Mouse (Mus musculus) thymus, postnatal 14 days (tissue): ENCODE measurements around the gene Sptssa.

Source experiments
- DNase-seq: peaks from one replicate; pipeline ENCODE4 v3.0.0; 2021

Sptssa gene

GRCm38 (mm10) chr12:54654741-54655140, 1.6 kb downstream of the Sptssa start:
- DNase-seq, result no peak

DNA sequence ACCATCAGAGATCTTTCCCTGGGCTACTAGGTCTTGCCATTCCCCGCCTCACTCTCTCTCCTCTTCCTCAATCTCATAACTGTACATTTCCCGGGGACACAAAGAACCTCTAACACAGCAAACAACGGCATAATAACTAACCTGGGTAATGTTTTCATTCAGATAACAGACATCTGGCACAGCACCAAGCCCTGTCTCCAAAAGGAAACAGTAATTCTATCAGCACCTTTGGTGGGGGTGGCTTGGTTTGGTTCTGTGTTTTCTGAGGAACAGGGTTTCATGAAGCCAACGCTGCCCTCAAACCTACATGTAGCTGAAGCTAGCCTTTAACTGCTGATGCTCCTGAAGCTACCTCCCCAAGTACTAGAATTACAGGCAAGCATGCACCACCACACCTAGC, 2.2 kb downstream of the Sptssa start:
- no peak for DNase-seq

GRCm38 (mm10) chr12:54652346-54652745, 4.0 kb downstream of the Sptssa start:
- DNase-seq, result peak; percentile 29

- no peak for DNase-seq
Observed at GRCm38 (mm10) chr12:54651820-54652219, 4.6 kb downstream of the Sptssa start.

DNA sequence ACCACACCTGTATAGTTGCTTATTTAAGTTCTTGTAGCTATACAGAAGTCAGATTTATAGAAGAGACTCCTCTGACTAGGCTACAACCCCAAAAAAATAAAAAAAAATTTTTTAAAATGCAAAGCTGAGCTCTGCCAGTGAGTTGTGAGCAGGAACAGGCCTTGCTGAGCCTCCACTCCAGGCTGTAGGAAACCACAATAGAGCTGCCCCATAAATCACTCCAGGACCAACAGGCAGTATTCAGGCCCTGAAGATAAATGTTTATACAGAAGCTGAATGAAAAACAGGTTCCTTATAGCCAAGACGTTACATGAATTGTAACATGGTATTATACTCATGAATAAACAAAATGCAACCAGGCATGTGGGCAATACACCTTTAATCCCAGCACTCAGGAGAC, 5.2 kb downstream of the Sptssa start:
- no peak for DNase-seq

- DNase-seq, result no peak
Observed at GRCm38 (mm10) chr12:54644947-54645346, 11.4 kb downstream of the Sptssa start.

- no peak for DNase-seq
Observed at GRCm38 (mm10) chr12:54643320-54643892, 13.0 kb downstream of the Sptssa start.

DNA sequence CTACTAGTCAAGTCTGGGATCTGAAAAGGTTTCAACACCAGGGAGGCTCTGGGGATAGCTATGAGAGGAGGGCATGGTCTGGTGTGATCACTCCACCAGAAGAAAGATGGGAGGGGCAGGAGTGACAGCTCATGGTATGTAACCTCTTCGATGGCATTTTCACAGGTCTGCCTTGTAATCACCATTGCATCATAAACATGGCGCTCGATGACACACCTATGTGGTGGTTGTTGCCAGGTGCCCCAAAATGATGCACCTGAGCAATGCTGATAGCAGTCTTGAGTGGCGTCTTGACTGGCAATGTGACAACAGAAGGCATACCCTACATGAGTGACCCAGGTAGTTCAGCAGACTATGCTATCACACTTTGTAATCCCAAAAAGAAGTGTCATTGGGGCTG, 15.0 kb downstream of the Sptssa start:
- no peak for DNase-seq

- DNase-seq, result no peak
Observed at GRCm38 (mm10) chr12:54640259-54640658, 16.1 kb downstream of the Sptssa start.

GRCm38 (mm10) chr12:54637033-54637432, 19.3 kb downstream of the Sptssa start:
- DNase-seq, result no peak

- DNase-seq, result no peak
Observed at GRCm38 (mm10) chr12:54632141-54632540, 24.2 kb downstream of the Sptssa start.

DNA sequence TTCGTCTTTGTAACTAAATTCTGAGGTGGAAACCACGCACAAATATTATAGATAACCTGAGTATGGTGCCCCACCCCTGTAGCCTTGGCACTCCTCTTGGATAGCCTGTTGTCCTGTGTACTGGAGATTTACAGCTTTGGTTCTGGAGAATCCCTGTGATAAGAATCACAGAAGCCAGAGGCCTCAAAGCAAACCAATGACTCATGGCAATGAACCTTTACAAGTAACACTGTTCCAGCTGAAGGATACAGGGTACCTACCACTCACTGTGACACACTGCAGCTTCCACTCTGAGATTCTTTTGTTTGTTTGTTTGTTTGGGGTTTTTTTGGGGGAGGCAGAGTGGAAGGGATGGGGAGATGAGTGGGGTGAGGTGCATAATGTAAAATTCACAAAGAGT, 34.4 kb downstream of the Sptssa start:
- no peak for DNase-seq

DNA sequence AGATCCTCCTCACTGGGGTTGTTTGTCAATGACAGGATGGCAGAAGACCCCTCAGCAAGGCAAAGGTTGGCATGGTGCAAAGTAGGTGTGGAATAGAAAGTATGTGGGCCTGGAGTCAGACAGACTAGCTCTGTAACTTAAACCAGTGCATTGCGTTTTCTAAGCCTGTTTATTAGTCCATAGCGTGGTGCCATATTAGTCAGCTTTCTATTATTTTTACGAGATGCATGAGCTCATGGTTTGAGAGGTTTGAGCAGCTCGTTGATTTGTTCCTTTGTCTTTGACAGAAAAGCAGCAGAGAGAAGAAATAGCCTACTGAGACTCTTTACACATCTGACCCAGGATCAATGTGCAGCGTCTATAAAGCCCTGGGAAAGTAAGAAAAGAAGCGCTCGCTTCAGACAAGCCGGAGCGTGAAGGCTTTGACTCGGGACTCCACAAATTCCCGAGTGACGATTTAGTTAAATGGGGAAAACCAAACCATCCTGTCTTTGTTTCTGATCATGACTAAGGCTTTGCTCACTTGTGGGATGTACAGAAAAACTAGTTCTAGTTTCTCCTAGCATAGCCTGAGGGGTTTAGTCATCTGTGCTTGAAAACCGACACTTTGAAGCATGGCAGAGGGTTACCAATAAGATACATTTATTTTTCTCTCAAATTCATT, 36.2 kb downstream of the Sptssa start:
- DNase-seq, result no peak

DNA sequence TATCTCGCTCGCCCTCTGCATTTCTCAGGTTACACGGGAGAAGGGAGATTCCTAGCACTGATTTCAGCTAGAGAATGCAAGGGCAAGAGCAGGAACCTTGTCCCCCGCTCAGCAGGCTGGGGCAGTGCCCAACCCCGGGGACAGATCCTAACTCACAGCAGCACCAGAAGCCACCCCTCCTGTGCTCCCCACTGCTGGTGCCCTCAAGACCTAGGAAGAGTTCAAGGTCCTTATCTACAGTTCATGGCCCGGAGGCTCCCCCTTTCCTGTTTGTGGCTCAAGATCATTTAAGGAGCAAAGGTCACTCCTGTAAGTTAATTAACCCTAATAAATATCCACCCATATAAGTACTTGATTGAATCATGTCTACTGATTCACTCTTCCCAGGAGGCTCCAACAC, 47.4 kb downstream of the Sptssa start:
- no peak for DNase-seq

DNA sequence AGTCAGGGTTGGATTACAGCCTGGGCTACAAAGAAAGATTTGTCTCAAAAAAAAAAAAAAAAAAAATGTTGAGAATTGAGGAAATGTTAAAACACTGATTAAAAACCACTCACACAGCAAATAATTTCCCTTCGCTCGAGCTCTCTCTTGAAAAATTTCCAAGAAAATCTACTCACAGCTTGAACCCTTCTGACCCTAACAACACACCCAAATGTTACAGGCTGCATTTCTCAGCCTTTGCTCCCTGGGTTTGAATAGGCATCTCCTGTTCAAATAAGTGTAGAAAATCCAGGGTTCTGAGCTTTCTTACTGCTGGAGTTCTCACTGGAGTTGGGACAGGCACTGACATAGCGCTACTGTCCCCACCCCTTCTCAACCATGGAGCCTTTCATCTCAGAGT, 51.2 kb downstream of the Sptssa start:
- DNase-seq, result no peak

GRCm38 (mm10) chr12:54603542-54604167, 52.7 kb downstream of the Sptssa start:
- no peak for DNase-seq

- DNase-seq, result no peak
Observed at GRCm38 (mm10) chr12:54600482-54600881, 55.9 kb downstream of the Sptssa start.

GRCm38 (mm10) chr12:54598358-54598757, 58.0 kb downstream of the Sptssa start:
- no peak for DNase-seq

- no peak for DNase-seq
Observed at GRCm38 (mm10) chr12:54596715-54597114, 59.7 kb downstream of the Sptssa start.
